Mouse (Mus musculus): ENCODE measurements around the gene Rtl10. TPM values are rescaled to one million over a fixed set of nuclear protein-coding genes. Genes with fewer than 3 reads are reported as not detected.

Rtl10 gene
- polyA plus RNA-seq, 1 experiment from 2014 or later: 2.1 TPM

Other genes starting within 250 kb of the Rtl10 start
- gene Gm49776, start 240.6 kb upstream of the Rtl10 start, polyA plus RNA-seq (2015; fragmentation: Nextera tagmentation; extraction: Ambion mirVana): not detected in 2 replicates
- 23.3 and 25.9 TPM in 2 replicates for gene Dgcr8, start 209.7 kb upstream of the Rtl10 start, polyA plus RNA-seq (2015; fragmentation: Nextera tagmentation; extraction: Ambion mirVana)
- 27.6 and 32.7 TPM in 2 replicates for gene Tango2, start 150.8 kb upstream of the Rtl10 start, polyA plus RNA-seq (2015; fragmentation: Nextera tagmentation; extraction: Ambion mirVana)
- 25.3 and 26.0 TPM in 2 replicates for gene Arvcf, start 150.7 kb upstream of the Rtl10 start, polyA plus RNA-seq (2015; fragmentation: Nextera tagmentation; extraction: Ambion mirVana)
- 19.2 and 23.7 TPM in 2 replicates for gene Txnrd2, start 72.5 kb upstream of the Rtl10 start, polyA plus RNA-seq (2015; fragmentation: Nextera tagmentation; extraction: Ambion mirVana)
- 105 and 119 TPM in 2 replicates for gene Comt, start 72.0 kb upstream of the Rtl10 start, polyA plus RNA-seq (2015; fragmentation: Nextera tagmentation; extraction: Ambion mirVana)
- 11.7 and 11.9 TPM in 2 replicates for gene Gnb1l, start 188 bp upstream of the Rtl10 start, polyA plus RNA-seq (2015; fragmentation: Nextera tagmentation; extraction: Ambion mirVana)
- 0.20 and 0.84 TPM in 2 replicates for gene Tbx1, start 91.8 kb downstream of the Rtl10 start, polyA plus RNA-seq (2015; fragmentation: Nextera tagmentation; extraction: Ambion mirVana)
- gene Gp1bb, start 123.5 kb downstream of the Rtl10 start, polyA plus RNA-seq (2015; fragmentation: Nextera tagmentation; extraction: Ambion mirVana): 0.68 and 0.74 TPM in 2 replicates
- 3.1 and 4.2 TPM in 2 replicates for gene Gm49601, start 127.5 kb downstream of the Rtl10 start, polyA plus RNA-seq (2015; fragmentation: Nextera tagmentation; extraction: Ambion mirVana)
- gene Sept5, start 131.1 kb downstream of the Rtl10 start, polyA plus RNA-seq (2015; fragmentation: Nextera tagmentation; extraction: Ambion mirVana): 26.8 and 37.7 TPM in 2 replicates